Mouse (Mus musculus) brain, embryonic 14.5 days (tissue): ENCODE data around the gene Ascc2.

Experiments used
- CTCF ChIP-seq: fragments of 200-500 bp; IDR thresholded peaks from 2 replicates; pipeline ENCODE4 v1.5.1; 2012; ENCODE audit warnings: inconsistent platforms, mild to moderate bottlenecking, moderate library complexity, borderline replicate concordance; ENCODE audit not compliant: insufficient read depth, insufficient read length; ENCODE audit errors: extremely low read depth
- POLR2A ChIP-seq: fragments of 200-500 bp; IDR thresholded peaks from 2 replicates; pipeline ENCODE4 v1.6.1; 2012; ENCODE audit warnings: mild to moderate bottlenecking, inconsistent platforms, borderline replicate concordance; ENCODE audit not compliant: poor library complexity, insufficient read depth, insufficient read length, severe bottlenecking; ENCODE audit errors: extremely low read depth

DNA sequence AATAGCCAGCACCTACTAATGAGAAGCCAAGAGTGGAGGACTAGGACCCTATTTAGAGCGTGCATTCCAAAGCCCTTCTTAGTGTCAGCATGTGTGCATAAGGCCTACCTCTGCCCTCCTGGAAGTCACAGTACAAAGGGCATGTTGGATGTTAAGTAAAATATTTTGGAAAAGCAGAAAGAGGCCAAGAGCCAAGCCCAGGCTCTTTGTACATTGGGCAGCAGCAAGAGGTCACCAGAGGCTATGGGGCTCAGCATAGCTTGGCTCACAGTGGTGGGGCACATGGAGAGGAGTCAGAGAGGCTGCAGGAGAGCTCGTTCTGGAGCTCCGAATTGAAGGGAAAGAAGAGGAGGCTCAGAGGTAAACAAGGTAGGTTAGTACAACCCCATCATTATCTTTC, 49.5 kb downstream of the Ascc2 start:
- TF ChIP-seq POLR2A = no peak
- TF ChIP-seq CTCF = no peak
